Mouse (Mus musculus) heart, embryonic 14.5 days (tissue): Measurements from ENCODE around the gene Tent4b. TPM values are rescaled to one million over a fixed set of nuclear protein-coding genes. Genes with fewer than 3 reads are reported as not detected.

Source experiments
- ATAC-seq: fragments of 200-750 bp; cut with Nextera tagmentation; 2 replicates; pipeline ENCODE4 v1.8.0; 2017; ENCODE audit warnings: low read depth, moderate TSS enrichment; ENCODE audit not compliant: insufficient number of reproducible peaks, insufficient read depth, low FRiP score
- H3K27ac ChIP-seq, 2 experiments: fragments of 200-500 bp in 1 of 2; fragments of 300-500 bp in 1 of 2; sonication (generic) in 1 of 2; replicated peaks in 1 of 2; 2 replicates each; pipeline ENCODE4 v1.5.1; 2012 to 2014; ENCODE audit warnings: low read depth in 2 of 2, low read length in 2 of 2, control low read depth in 1 of 2, mild to moderate bottlenecking in 1 of 2, mixed read lengths in 1 of 2; ENCODE audit not compliant: control insufficient read depth in 1 of 2, insufficient read depth in 1 of 2
- H3K27me3 ChIP-seq: fragments of 300-500 bp; sonication (generic); 2 replicates; pipeline ENCODE4 v1.6.1; 2014; ENCODE audit warnings: mild to moderate bottlenecking, low read length, control low read depth; ENCODE audit not compliant: control insufficient read depth, insufficient read depth
- H3K36me3 ChIP-seq: fragments of 300-500 bp; sonication (generic); 2 replicates; pipeline ENCODE4 v1.6.1; 2014; ENCODE audit warnings: mild to moderate bottlenecking, control low read depth, low read length, mixed read lengths; ENCODE audit not compliant: control insufficient read depth, insufficient read depth
- H3K4me1 ChIP-seq, 2 experiments: fragments of 200-500 bp in 1 of 2; fragments of 300-500 bp in 1 of 2; sonication (generic) in 1 of 2; 2 replicates each; pipeline ENCODE4 v1.6.1; 2012 to 2014; ENCODE audit warnings: low read length in 2 of 2, control low read depth in 1 of 2, mixed read lengths in 1 of 2; ENCODE audit not compliant: control insufficient read depth in 2 of 2, insufficient read depth in 2 of 2
- H3K4me2 ChIP-seq: fragments of 300-500 bp; sonication (generic); 2 replicates; pipeline ENCODE4 v1.6.1; 2014; ENCODE audit warnings: mild to moderate bottlenecking, low read length
- H3K4me3 ChIP-seq, 2 experiments: fragments of 200-500 bp in 1 of 2; fragments of 300-500 bp in 1 of 2; sonication (generic) in 1 of 2; 2 replicates each; pipeline ENCODE4 v1.5.1; 2012 to 2014; ENCODE audit warnings: low read length in 2 of 2, mild to moderate bottlenecking in 2 of 2, control low read depth in 1 of 2, low read depth in 1 of 2, moderate library complexity in 1 of 2; ENCODE audit not compliant: control insufficient read depth in 1 of 2, insufficient read depth in 1 of 2
- H3K9ac ChIP-seq: fragments of 300-500 bp; sonication (generic); 2 replicates; pipeline ENCODE4 v1.6.1; 2014; ENCODE audit warnings: mild to moderate bottlenecking, low read length
- H3K9me3 ChIP-seq: fragments of 300-500 bp; sonication (generic); 2 replicates; pipeline ENCODE4 v1.6.1; 2016; ENCODE audit warnings: low read length, control low read depth; ENCODE audit not compliant: control insufficient read depth
- WGBS: fragments of 180-500 bp; shearing (Covaris S2); extraction: QIAGEN DNeasy Blood & Tissue Kit; methylation state at CpG from one replicate; pipeline ENCODE4 v1.1.7; 2014; 5-methylcytosine and 5-hydroxymethylcytosine counted together
- polyA plus RNA-seq: library from polyadenylated mRNA; unstranded; fragments of >200 nt; fragmentation: Nextera tagmentation; extraction: Ambion mirVana; gene quantifications from 2 replicates; pipeline ENCODE4 v1.2.1, GENCODE M21; 2014

Tent4b gene
- polyA plus RNA-seq, 1 experiment from 2014 or later = 10.1 TPM

DNA sequence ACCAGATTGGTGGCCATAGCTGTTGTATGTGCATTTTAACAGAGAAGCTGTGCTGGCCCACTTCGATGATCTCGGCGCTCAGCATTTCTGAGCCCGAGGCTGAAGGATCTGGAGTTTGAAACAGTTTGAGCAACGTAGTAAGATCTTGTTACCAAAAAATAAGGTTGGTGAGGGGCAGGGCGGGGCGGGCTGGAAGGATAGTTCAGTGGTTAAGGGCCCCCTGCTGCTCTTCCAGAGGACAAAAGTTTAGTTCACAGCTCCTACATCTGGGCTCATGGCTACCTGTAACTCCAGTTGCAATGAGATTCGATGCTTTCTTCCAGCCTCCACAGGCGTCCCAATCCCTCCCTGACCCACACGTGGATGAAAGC lies 99.7 kb downstream of the Tent4b start:
- Histone ChIP-seq H3K9me3 (no peaks in the 10 kb centered on the region), H3K27me3 (no peaks in the 10 kb centered on the region), H3K4me3 (no peak overlapping the region), H3K27ac (no peak overlapping the region), H3K36me3 (no peaks in the 10 kb centered on the region), H3K4me1 (peaks cover 6 to 8% of the 10 kb centered on the region in 2 experiments; a peak in 2 of 4 replicates), H3K4me2 (no peak overlapping the region), H3K9ac (no peak overlapping the region)
- ATAC-seq = no peak
- WGBS = 86% methylated on average over 10 of the region's 10 CpGs

- H3K4me3 ChIP-seq = no peak overlapping the region
- no peaks in the 10 kb centered on the region for H3K27me3 ChIP-seq
- ATAC-seq = no peak
- no peaks in the 10 kb centered on the region for H3K9me3 ChIP-seq
- no peak overlapping the region for H3K27ac ChIP-seq
- peaks cover 4 to 6% of the 10 kb centered on the region in 2 experiments; a peak in 2 of 4 replicates for H3K4me1 ChIP-seq
- H3K9ac ChIP-seq = no peak overlapping the region
- H3K4me2 ChIP-seq = no peak overlapping the region
- WGBS = 76% methylated on average over 10 of the region's 10 CpGs
- no peaks in the 10 kb centered on the region for H3K36me3 ChIP-seq
These were observed 101.0 kb downstream of the Tent4b start for GRCm38 (mm10) chr8:88299907-88300603.

- Histone ChIP-seq H3K36me3 (no peaks in the 10 kb centered on the region), H3K9ac (no peak overlapping the region), H3K27ac (no peak overlapping the region), H3K4me1 (peaks cover 4 to 6% of the 10 kb centered on the region in 2 experiments; a peak in 2 of 4 replicates), H3K4me3 (no peak overlapping the region), H3K9me3 (no peaks in the 10 kb centered on the region), H3K4me2 (no peak overlapping the region), H3K27me3 (no peaks in the 10 kb centered on the region)
- WGBS = 71% methylated on average over 15 of the region's 15 CpGs
- no peak for ATAC-seq
These were observed 102.8 kb downstream of the Tent4b start for GRCm38 (mm10) chr8:88301589-88302437.

DNA sequence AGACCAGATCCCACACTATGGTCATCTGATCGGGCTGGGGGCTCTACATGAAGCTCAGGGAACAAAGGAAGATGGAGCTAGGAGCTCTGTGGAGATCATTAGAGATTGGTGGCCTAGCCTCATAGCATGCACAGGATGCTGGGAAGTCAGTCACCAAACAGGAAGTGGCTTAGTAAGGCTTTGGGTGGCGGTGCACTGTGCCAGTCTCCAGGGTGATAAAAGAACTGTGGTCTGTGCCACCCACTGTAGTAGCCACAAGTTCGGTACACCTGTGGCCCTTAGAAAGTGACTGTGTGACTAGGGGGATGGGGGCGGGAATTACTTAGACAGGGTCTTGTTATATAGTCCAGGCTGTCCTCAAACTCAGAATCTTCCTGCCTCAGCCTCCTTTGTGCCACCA lies 106.8 kb downstream of the Tent4b start:
- ATAC-seq = no peak
- H3K27ac ChIP-seq = no peak overlapping the region
- no peaks in the 10 kb centered on the region for H3K9me3 ChIP-seq
- WGBS = 88% methylated on average over 4 of the region's 4 CpGs
- H3K4me1 ChIP-seq = no peaks in the 10 kb centered on the region; a peak in 1 of 4 replicates
- H3K36me3 ChIP-seq = no peaks in the 10 kb centered on the region
- H3K4me3 ChIP-seq = no peak overlapping the region
- H3K9ac ChIP-seq = no peak overlapping the region
- H3K27me3 ChIP-seq = no peaks in the 10 kb centered on the region
- no peak overlapping the region for H3K4me2 ChIP-seq

DNA sequence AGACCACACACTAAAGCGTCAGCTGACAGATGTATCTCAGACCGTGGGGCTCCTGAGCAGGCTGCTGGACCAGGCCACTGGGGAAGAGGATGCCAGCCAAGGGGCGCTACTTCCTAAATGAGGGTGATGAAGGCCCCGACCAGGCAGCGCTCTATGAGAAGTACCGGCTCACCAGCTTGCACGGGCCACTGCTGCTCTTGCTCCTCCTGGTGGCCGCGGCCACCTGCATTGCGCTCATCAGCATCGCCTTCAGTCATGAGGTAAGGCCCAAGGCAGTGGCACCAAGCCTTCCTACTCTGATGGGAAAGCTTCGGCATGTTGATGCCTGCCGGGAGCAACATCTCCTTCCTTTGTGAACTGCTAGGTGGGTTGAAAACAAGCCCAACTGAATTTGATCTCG lies 107.5 kb downstream of the Tent4b start:
- no peak overlapping the region for H3K9ac ChIP-seq
- no peaks in the 10 kb centered on the region for H3K9me3 ChIP-seq
- no peaks in the 10 kb centered on the region for H3K27me3 ChIP-seq
- H3K27ac ChIP-seq = no peak overlapping the region
- H3K4me2 ChIP-seq = no peak overlapping the region
- H3K4me1 ChIP-seq = no peaks in the 10 kb centered on the region
- no peaks in the 10 kb centered on the region for H3K36me3 ChIP-seq
- 61% methylated on average over 14 of the region's 14 CpGs for WGBS
- no peak for ATAC-seq
- no peak overlapping the region for H3K4me3 ChIP-seq

GRCm38 (mm10) chr8:88307736-88308135 lies 108.7 kb downstream of the Tent4b start:
- Histone ChIP-seq H3K9ac (no peak overlapping the region), H3K27ac (no peak overlapping the region), H3K4me3 (no peak overlapping the region), H3K36me3 (no peaks in the 10 kb centered on the region), H3K9me3 (no peaks in the 10 kb centered on the region), H3K4me1 (peaks cover 0 to under 1% of the 10 kb centered on the region in 2 experiments; a peak in 1 of 4 replicates), H3K4me2 (no peak overlapping the region), H3K27me3 (no peaks in the 10 kb centered on the region)
- WGBS = 63% methylated on average over 4 of the region's 4 CpGs
- no peak for ATAC-seq
